Mouse (Mus musculus) layer of hippocampus, postnatal 14 days (tissue): ENCODE measurements around the gene Tnr. TPM values are rescaled to one million over a fixed set of nuclear protein-coding genes. Genes with fewer than 3 reads are reported as not detected.
A peak's percentile ranks its signal among the peaks of the same experiment; 100 is the strongest.

Source experiments
- DNase-seq, 2 experiments: peaks; one replicate each; pipeline ENCODE4 v3.0.0; 2021 to 2022; ENCODE audit warnings: low spot score in 2 of 2, mixed read lengths in 1 of 2
- total RNA-seq, 2 experiments: library from RNA; stranded (reverse); gene quantifications; 2 replicates each; pipeline ENCODE4 v1.2.3; 2021

Gene Tnr
- total RNA-seq, 2 experiments from 2014 or later = 168 to 172 TPM

DNA sequence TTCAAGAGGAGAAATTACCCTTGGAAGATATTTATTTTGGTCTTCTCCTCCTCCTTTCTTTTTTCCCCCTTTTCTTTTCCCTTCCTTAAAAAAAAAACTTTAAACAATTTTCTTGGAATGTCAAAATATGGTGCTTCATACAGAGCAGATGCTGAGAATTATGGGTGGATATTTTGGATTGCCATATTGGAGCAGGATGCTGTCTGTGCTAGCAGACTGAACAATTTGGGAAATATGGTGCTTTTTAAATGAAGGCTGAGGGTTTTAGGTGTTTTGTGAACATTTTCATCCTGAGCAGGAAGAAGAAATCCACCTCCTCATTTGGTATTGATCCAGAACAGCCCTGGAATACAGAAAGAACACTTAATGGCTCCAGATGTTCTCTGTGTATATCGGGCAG is 41.6 kb downstream of the Tnr start:
- no peak for DNase-seq

DNA sequence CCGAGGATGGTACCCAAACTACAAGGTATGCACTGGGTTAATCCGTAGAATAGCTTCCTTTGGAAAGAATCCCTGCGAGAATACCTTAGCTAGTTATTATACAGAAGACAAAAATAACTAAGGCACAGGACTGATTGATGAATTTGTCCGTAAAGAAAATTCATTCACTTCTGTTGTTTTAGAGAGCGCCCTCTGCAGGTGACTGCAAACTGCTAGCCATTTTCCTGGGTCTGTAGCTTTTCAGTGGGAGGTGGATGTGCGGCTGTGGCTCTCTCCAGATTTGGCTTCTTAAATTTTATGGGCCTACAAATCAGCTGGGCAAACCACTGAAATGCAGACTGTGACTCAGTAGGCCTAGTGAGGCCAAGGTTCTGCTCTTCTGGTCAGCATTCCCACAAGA is 42.5 kb downstream of the Tnr start:
- DNase-seq = no peak

DNA sequence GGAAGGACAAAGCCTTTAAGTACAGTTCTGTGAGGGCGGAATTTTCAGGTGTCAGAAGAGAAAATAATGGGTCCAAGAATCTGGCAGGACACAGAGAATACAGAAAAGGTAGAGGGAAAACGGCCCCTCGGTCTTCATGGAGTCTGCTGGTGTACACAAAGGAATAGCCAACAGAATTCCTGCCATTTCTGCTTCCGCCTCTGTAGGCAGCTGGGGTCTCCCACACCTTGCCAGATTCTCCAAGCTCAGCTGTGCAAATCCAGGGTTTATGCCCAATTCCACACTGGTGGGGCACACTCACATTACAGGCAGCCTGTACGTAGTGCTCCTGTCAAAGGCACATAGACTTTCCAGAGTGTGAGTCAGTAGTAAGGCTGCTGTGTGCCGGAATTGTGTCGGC is 43.6 kb downstream of the Tnr start:
- DNase-seq = no peak

DNA sequence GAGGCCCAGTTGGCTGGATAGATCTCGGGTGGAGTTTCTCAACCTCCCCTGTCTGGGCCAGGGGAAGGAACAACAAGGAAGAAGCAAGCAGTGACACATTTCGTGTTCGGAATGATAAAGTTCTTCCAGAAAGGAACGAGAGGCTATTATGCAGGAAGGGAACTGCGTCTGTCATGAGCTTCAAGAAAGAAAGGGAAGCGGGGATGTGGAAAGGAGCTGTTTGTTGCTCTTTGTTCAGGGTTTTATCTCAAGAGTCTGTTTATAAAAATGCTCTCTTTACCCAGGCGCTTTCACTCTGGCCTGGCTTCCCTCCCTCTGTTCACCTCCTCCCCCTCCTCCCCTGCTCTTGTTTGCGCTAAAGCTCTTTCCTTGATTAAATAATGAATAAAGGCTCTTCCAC is 46.7 kb downstream of the Tnr start:
- DNase-seq = no peak

DNA sequence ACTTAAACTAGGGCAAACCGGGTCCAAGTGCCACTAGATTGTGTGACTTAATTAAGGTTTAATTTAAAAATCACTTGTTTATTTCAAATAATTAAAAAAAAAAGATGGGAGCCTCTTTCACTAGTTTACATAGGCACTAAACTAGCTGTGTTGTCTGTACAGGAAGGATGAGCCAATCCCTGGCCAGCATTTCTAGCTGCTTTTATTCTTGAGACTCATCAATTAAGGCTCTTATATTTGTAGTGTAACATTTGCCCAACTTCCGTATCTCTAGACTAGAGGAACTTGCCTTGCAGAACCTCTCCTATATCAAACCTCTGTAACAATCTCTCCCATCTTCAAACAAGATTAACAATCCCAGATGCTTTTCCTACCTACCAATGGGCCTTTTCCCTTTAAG is 47.3 kb downstream of the Tnr start:
- no peak for DNase-seq

DNA sequence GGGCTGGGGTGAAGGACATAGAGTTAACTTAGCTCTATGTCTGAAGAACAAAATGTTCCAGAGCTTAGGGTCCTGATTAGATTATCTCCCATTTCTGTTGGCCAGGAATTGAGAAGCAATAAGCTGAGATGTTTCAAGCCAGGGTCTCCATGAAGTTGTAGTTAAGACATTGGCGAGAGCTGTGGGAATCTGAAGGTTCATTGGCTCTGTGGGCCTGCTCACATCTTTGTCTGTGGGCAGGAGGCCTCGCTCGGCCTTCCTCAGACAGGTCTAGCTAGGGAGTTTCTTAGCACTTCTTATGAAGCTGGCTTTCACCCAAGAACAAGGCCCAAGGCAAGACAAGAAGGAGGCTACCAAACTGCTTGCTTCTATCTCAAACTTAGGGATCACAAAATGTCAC is 48.4 kb downstream of the Tnr start:
- DNase-seq = no peak

DNA sequence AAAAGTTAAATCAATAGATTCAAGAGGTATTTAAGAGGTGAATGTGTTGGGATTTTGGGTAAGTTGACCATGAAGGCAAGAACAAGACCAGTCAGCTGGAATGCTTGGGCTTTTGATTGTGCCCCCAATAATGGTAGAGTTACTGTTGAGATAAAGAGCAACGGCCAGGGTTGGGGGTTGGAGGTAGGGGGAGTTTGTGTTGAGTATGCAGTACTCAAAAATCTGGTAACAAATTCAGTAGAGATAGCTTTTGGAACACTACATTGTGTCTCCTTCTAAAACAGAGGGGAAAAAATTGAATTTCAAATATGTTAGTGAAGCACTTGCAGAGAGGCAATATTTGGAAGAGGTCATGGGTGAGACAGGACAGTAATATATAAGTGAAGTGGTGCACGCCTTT is 49.5 kb downstream of the Tnr start:
- no peak for DNase-seq

DNA sequence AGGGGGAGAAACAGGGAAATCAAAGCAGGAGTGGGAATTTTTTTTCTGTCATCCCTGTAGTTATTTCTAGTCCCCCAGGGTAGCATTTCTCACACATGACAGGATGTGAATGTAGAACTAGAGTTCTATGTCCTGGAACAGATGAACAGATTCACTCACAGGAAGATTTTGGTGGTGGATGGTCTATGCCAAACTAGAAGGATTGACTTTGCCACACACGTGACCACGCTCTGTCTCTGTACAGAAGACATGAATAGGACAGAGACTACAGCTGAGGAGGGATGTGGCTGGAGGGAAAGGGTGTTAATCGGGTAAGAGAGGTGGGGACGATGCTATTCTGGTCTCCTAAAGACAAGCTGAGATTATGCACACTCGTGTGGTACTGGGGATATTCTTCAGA is 51.1 kb downstream of the Tnr start:
- DNase-seq = no peak

DNA sequence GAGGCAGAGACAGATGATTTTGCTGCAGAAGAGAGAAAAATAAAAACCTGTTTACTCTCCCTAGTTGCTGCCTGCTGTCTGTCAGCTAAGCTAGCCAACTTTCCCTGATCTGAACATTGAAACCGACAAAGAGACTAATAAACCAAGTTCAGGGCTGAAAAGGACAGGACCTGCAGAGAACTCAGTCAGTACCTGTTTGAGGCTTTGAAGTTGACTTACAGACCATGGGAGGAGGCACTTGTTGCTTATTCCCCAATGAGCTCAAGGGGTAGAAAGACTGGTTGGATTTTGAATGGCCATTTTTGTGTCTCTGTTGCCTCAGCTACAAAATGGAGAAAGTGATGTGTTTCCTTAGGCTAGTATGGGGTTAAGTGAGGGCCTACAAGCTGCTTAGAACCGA is 52.7 kb downstream of the Tnr start:
- peak in 1 of 2 experiments; percentile 48 for DNase-seq

DNA sequence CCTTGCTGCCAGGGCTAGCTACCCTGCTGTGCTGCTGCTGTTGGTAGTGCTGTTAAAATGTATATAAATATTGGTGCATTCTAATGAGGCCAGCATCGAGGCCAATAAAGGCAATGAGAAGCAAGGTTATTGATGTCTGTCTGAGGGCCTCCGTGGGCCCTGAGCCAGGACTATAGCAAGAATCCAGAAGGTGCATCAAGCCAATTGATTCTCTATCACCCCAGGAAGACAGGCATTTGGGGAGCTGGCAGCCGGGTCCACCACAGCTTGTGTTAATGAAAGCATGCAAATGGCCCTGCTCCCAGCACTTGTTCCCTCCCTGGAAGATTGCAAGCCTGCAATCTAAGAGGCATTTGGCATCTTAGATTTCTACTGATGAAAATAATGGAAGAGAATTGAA is 54.8 kb downstream of the Tnr start:
- DNase-seq = no peak

DNA sequence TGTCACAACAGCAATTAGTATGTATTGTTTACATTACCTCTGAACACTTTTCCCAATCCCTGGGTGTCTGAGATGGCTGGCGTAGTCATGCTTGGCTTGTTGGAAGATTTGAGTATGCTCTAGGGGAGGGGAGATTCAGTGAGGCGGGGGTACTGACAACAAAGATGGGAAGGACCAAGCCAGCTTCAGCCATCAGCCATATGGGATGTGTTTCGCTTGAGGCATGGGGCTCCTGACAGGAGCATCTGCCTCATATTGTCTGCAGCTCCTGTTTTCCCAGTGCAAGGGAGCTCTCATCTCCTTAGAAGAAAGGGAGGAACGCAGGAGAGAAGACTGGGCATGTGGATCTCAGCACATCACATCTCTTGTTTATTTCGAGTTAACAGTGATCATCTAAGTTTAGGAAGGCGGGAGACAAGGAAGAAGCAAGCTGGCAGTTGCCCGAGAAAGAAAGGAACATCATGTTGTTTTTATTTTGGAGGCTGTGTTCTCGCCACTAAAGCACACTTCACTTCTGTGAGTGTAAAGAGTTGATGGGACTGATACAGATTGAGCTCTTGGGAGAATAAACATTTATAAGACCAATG is 56.9 kb downstream of the Tnr start:
- no peak for DNase-seq

DNA sequence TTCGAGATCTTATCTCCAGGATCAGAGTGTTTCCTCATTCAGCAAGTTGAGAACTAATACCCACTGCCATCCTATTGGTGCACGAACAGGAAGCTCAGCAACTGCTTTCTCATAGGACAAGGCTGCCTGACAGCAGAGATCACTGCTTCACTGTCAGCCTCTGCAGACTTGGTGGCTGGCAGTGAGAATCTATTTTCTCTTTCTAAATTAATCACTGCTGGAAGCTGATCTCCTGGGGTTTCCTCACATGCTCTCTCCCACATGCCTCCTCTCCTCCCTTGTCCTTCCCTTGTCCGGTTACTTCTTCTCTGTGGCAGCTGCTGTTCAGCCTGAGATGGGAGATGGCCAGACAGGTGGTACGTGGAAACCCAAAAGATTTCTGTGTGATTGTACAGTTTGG is 60.3 kb downstream of the Tnr start:
- DNase-seq = no peak

DNA sequence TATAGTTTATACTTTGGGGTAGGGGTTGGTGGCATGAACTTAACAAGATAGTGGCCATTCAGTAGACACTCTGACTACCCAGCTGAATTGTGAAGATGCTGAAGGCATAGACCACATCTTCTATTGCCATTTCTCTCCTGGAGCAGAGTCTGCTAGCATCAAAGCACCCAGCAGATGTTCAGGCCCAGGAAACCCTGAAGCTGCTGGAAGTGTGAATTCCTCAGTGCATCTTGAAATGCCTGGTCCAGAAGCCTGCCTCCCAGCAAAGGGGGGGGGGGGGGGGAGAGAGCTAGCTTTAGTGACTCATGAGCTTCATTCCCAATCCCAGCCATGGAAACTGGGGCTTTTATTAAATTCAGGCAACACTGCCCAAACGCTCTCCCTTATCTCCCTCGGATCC is 65.2 kb downstream of the Tnr start:
- DNase-seq = no peak

DNA sequence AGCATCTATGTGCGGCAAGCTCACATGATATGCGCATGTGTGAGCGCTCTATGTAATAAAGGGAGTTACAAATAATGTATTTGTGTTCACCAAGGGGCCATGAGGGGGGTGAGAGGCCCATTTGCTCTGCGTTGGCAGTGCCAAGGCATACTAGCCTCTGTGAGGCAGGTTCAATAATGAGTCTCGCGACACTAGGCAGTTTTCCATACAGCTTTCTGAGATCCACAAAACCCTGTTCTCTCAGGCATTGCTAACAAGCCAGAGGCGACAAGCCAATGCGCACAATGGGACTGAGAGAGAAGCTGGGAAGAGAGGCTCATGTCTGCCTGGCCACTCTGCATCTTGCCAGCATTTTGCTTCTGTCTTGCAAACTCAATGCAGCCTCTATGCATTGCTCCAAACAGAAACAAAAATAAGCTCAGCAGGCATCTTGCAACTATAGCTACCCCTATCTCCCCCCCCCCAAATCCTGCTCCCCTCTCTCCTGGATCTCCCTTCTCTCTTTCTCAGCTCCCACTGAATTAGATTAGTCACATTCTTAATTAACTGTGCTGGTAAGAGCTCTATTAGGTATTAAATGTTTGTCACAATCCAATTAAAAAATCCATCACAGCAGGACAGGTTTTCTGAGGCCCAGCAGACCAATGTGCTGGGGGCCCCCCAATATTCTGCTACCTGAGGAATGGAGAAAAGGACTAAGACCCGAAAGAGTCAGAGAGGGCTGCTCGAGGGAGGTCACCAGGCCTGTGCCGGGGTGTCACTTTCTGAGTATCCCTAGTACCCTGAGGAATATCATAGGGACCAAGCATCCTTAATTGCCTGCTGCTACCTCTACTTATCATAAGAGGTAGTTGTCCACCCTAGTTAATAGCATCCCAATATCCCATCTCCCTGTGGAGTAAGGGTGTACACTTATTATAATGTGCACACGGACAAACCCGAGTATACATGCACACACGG is 70.8 kb downstream of the Tnr start:
- peak in 1 of 2 experiments; percentile 64 for DNase-seq

DNA sequence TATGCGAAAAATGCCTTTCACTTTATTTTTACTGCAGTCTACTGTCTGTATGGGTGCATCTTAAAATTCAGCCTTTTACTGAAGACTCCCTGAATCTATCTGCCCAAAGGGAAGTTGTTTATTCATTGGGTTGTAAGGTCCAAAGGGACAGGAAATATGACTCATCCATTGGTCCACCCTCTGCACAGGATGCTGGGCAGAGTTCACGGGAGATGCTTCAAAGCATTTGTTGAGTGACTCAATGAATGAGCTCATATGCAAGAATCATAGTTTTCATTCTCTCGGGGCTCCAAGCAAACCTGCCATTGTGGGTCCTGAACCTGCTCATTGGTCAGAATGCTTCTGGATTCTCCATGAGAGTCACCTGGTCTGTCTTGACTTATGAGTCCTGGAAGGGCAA is 72.2 kb downstream of the Tnr start:
- no peak for DNase-seq

DNA sequence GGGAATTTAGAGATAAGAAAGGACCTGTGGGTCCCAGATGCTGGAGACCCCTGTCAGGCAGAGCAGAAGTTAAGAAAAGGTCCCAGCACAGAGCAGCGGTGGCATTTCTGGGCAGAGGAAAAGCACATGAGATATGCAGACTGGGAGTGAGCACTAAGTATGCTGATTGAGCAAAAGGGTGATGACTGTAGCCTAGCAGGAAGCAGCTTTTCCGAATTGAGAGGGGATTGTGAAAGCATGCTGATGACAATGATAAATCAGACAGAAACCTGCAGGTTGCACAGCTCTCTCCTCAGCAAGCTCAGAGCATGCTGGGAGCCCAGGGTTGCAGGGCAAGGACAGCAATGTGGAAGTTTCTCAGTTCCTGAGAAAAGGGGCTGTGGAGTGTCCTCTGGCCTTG is 73.1 kb downstream of the Tnr start:
- no peak for DNase-seq

DNA sequence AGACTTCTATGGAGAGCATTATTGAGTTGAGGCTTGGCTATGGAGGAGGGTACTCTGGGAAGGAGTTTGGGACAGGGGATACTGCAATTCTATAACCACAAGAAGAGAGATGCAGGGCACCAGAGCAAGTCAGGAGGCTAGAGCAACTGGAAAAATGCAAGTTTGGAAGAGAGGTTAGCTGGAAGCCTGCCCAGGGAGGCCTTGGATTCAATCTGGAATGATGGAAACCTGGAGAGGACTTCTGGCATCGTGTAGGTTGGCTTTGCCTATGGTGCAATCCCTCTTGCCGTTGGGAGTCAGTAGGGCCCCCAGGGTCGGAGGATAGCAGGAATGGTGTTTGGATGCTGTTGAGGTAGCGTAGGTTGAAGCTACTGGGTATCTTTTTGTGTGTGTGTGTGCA is 90.0 kb downstream of the Tnr start:
- DNase-seq = no peak

DNA sequence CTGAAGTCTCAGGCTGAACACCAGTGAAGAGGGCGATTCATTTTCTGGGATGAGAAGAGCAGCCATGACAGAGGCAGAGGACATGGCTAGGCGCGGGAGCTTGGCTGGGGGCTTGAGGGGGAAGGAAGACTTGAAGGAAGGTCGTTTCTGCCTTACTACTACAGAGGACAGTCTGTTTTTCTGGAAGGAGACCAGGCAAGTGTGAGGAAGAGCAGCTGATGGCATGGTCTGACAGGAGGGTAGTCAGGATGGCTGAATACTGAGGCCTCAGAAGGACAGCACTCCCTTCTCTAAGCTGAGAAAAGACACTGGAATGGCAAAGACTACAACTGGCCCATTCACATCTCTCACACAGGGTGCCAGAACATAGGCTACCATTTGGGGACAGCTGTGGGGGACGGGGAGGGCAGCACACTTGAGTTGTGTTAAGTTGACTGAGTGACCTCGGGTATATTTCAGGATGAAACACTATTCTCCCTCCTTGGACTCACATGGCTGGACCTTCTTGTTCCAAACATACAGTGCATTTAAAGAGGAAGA is 90.6 kb downstream of the Tnr start:
- peak in 1 of 2 experiments; percentile 47 for DNase-seq

DNA sequence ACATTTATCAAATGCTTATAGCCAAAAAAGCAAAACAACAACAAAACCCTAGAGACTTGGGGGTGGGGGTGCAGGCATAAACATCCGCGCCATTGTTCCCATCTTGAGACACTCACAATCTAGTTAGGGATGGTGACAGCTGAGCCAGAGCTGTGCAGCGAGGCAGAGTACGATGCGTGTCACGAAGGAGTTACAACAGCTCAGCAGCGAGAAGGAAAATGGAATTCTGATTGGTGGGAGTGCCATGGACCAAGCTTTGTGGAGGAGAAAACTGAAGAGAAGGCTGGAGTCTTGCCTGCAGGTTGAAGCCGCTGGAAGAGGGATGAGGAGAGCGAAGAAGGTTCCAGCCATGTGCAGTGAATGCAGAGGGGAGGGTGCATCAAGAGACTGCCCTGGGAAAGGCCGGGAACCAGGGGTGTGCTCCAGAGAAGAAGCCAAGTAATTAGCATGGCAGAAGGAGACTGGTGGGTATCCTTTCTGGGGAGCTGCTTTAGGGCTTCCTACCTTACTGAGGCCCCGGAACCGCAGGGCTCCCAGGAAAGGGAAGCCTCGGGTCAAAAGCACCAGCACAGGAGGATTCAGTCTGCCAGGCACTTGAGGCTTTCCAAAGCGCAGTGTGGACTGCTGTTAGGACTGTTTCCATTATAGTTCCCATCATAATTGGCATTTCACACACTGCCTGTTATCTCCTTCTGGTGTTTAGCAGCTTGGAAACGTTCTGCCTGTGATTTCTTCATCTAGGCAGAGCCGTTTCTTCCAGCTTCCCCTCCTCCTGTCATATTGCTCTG is 91.3 kb downstream of the Tnr start:
- peak; percentile 59 to 72 for DNase-seq

DNA sequence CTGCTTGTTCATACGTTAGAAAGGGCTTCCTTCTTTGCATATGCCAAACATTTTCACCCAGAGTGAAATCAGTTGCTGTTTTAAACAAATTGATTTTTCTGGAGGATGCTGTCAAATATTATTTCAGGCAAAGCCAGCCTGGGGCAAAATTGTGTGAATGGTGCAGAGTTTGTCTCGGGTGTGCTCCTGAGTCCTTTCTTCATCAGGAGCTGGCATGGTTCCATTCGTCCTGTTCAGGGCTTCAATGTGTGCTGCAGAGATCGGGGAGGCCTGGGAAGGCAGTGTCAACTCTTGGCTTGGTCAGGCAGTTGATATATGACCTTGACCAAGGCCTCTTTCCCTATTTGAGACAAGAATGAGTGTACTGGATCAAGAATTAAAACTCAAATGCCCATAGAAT is 92.1 kb downstream of the Tnr start:
- DNase-seq = peak in 1 of 2 experiments; percentile 43

DNA sequence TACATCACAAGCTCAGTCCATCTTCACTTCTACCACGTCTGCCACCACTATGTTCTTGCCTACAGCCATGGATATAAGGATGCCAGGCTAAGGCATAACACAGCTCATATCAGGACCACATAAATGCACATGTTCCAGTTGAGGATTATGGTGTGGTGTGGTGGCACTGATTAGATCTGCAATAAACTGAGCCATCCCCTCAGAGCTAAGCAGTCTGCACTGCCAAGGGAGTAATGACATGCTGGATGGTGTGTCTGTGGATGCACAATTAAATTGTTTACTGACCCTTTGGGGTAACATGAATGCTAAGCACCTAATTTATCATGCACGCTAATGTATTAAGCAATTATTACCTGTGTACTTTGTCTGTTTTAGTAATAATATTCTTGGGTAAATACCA is 95.6 kb downstream of the Tnr start:
- no peak for DNase-seq

DNA sequence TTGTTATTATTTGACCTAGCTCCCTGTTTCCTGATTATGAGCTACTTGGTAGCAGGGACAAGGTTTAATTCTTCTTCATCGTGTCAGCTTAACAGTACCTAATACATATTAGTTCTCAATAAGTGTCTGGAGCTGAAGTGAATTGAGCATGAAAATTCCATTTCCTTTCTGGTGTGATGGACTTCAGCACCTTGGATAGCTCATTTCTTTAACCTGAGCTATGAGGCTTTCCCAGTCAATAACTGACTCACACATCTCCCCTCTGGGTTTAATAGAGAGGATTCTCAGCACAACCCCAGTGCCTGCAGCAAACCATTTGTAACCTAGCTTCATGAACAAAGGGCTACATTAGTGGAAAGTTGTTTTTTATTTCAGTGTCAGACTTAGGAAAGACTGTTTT is 97.8 kb downstream of the Tnr start:
- no peak for DNase-seq
